Mouse (Mus musculus): ENCODE data around the gene Sfxn2.
"Not testable (repeated sequence)": the region's sequence is repeated elsewhere in the genome, so short reads cannot be mapped to it uniquely, and the experiment has no call there.

Gene Sfxn2

GRCm38 (mm10) chr19:46547565-46547964, 25.6 kb upstream of the Sfxn2 start:
- DNase-seq, result no peak

DNA sequence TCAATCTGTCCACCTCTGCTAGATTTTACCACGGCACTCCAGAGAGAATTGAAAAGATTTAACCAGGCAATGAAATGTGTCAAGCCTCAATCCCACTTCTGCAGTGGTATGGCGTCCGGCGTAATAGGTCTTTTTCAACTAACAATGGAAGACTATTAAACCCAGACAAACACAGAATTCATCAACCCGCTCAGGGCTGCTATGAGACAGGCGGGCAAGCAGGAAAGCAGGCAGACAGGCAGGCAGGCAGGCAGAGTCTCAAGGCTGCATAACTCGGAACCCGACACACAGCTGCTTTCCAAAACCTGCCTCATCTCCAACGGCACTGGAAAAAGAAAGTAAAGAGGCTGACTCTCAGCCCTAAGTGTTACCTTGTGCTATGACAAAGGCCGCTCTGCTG, 25.1 kb upstream of the Sfxn2 start:
- DNase-seq, result no peak

DNA sequence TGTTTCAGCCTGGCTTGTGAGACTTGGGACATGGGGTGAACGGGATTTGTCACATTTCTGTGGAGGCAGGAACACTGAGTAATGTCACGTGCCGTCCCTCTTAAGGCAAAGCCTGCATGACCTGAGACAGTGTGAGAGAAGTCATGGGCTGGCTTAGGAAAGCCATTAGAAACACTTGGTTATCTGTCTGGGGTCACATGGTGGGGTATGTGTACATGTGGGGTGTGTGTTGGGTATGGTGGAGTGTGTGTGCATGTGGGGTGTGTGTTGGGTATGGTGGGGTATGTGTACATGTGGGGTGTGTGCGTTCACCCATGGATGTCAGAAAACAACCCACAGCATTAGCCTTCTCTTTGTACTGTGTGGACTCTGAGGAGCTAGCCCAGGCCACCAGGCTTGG, 22.8 kb upstream of the Sfxn2 start:
- DNase-seq, result no peak

DNA sequence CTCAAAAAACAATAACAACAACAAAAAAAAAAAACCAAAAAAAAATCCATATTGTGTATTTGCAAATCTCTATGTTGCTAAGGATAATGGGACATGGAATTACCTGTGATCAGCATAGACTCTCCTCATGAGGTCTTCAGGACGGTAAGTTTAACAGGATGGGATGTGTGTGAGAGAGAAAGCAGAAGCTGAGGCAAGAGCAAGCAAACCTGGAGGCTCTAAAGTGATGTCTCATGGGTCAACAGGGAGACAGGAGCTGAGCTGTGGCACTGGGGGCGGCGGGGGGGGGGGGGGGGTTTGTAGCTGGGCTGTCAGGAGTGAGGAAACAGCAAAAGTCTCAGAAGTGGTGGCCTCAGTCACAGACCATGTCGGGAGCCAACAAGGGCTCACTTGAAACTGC, 20.7 kb upstream of the Sfxn2 start:
- no peak for DNase-seq

DNA sequence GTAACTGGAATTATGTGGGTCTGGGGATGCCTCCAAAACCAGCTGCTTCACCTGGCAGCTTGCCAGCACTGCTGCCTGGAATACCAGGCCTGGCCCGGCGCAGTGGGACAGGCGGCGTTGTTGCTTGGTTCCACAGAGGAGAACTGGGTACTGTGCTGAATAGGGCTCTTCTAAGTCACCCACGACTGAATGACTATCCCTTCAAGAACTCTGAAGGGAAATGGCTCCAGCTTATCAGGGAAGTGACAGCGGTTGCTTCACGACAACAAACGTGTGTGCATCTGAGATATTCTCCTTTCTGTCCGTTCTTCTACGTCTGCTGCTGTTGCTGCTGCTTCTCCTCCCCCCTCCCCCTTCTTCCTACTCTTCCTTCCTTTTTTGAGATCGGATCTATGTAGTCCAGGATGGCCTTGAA, 19.6 kb upstream of the Sfxn2 start:
- DNase-seq, result peak in 1 of 2 experiments; percentile 53

- DNase-seq, result no peak
Observed at GRCm38 (mm10) chr19:46558009-46558408, 15.2 kb upstream of the Sfxn2 start.

GRCm38 (mm10) chr19:46558631-46559030, 14.5 kb upstream of the Sfxn2 start:
- DNase-seq, result peak; percentile 75 to 83

DNA sequence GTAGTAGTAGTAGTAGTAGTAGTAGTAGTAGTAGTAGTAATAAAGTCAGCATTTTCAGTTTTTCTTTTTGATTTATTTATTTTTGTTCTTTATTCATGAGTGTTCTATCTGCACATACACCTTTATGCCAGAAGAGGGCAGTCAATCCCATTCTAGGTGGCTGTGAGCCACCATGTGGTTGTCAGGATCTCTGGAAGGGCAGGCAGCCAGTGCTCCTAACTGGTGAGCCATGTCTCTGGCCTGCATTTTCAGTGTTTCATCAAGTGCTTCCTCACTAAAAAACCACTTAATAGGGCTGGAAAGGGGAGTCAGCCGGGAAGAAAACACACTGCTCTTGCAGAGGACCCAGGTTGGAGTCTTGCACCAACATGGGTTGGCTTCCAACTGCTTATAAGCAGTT, 11.0 kb upstream of the Sfxn2 start:
- DNase-seq, result peak; percentile 77 to 83

DNA sequence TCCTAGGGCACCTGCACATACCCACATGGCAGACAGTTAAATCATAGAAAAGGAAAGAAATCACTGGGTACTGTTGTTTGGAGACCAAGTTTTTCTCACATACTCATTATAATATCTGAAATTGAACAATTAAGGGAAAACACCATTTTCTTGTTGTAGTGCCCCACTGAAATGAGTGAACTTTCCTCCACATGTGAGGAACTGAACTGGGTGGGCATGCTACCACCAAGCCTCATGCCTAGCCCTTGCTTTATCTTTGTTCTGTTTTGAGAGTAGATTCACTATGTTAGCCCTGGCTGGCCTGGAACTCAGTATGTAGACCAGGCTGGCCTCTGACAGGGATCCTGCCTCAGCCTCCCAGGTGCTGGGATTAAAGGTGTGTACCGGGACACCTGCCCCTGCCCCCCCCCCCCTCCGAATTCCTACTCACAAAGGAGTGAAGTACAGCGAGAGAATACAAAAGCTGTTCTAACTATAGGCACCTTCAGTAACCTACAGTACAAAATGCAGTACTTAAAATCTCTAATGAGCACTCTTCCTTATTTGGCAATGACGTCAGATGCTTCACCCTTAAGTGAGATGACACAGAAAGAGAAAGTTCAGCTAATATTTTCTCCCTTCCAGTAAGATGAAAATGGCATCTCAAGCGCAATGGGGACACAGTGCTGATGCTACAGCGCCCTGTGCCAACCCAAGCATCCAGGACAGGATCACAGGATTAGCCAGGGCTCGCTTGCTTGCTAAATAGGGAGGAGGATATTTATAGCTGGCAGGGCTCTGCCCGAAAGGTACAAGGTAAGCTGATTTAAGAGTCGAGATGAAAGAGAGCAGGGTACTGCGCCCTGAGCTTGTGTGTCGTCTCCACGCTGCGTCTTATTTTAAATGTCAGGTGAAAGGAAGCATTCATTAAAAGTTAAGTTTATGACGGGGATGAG, 10.3 kb upstream of the Sfxn2 start:
- peak; percentile 72 to 81 for DNase-seq

DNA sequence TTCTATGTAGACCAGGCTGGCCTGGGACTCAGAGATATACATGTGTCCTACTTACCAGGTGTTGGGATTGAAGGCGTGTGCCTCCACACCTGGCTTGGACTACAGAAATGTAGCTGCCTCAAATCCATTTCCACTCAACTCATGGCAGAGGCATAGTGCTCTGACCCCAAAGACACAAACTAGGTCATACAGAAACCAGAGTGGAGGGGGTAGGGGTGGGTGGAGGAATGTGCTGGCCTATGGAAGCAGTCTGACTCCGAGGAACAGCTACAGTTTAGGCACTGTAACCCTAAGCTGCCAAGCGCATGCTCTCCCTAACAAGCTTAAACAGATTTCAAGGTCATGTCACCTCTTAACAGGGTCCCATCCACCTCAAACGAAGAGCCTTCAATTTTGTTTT, 9.6 kb upstream of the Sfxn2 start:
- DNase-seq, result no peak

DNA sequence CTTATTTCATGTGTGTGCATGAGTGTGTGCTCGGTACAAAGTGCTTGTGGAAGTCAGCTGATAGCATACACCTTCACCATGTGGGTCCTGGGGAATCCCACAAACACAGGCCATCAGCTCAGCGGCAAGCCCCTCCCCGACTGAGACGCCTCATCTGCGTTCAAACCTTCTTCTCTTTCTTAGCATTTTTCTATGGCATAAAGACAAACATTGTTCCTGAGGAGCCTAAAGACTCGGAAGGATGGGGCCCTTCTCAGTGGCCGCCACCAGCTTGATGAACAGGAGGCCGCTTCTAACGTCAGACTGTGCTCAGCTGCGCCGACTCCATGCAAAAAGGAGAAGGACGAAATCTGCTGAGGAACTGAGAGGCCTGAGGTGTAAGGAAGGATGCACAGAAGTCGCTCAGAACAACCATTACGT, 9.1 kb upstream of the Sfxn2 start:
- peak; percentile 29 to 39 for DNase-seq

DNA sequence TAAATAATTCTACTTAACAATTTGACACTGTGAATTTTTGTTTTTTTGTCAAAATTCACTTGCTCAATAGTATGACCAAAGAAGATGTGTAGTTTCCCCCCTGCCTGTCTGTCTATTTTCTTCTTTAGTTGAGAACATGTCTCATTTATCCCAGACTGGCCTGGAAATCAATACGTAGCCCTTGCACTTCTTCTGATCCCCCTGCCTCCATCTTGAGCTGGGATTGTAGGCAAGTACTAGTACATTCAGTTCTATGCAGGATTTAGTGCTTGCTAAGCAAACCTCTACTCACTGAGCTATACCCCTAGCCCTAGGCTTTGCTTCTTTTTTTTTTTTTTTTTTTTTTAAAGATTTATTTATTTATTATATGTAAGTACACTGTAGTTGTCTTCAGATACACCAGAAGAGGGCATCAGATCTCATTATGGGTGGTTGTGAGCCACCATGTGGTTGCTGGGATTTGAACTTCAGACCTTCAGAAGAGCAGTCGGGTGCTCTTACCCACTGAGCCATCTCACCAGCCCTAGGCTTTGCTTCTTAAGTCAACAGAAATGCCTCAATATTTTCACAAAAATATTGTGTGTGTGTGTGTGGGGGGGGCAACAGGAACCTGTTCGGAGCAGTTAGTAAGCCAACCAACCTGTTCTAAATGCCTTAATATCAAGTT, 1.8 kb upstream of the Sfxn2 start:
- DNase-seq, result not testable (repeated sequence)

GRCm38 (mm10) chr19:46571878-46572244, 1.3 kb upstream of the Sfxn2 start:
- peak; percentile 27 to 30 for DNase-seq

GRCm38 (mm10) chr19:46572548-46572947, 617 bp upstream of the Sfxn2 start:
- DNase-seq, result no peak

DNA sequence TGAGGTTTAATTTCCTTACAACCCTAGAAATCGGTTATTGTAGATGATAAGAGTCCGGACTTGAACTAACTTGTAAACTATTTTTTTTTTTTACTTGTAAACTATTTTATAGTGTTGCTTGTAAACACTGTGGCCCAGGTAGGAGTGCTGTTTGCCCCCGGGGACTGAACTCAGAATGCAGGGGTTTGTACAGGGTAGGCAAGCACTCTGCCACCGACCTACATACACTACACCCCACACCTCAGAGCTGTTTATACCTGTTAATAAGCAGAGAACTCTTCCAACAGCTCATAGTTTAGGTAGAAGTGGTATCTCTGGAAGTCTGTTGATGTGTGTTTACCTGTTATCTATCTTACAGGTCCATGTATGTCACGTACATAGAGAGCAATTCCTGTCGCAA, 825 bp downstream of the Sfxn2 start:
- DNase-seq, result no peak

DNA sequence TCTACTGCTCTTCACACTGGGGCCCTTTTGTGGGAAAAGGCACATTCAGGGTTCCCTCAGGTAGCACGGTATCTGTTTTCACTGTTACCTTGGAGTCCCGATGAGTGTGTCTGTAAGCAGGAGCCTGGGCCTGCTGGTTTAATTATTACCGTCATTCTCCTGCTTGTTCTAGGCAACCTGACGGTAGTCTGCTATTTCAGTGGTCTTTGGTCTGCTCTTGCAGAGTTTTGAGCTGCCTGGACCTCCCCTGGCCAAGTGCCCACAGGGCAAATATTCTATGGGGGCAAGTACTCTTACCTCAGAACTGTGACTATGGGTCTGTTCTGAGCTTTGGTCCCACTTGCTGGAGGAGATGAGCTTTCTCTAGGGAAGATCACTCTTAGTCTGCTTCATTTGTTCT, 2.0 kb downstream of the Sfxn2 start:
- no peak for DNase-seq

DNA sequence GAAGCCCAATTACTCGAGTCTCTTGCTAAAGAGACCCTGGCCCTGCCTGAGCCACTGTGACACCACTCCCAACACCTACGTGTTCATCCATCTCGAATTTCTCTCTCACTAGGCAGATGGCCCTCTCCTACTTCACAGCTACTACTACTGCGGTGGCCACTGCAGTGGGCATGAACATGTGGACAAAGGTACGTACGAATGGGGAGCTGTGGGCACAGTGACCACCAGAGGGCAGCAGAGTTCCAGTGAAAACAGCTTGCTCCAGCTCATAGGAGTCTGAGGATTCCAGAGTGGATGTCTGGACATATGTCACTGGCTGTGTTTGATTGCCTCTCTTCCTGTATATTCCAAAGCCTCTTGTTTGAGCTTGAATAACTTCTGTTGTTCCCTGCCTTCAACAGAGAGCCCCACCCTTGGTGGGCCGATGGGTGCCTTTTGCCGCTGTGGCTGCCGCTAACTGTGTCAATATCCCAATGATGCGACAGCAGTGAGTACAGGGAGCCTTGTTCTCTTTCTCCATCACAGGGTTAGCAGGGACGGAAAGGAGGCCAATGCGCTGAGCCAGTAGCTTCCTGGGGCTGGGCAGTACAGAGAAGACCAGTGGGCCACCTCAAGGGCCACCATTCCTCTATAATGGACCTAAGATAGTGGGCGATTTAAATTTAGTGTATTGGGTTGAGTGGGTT, 14.8 kb downstream of the Sfxn2 start:
- DNase-seq, result peak; percentile 88 to 94

DNA sequence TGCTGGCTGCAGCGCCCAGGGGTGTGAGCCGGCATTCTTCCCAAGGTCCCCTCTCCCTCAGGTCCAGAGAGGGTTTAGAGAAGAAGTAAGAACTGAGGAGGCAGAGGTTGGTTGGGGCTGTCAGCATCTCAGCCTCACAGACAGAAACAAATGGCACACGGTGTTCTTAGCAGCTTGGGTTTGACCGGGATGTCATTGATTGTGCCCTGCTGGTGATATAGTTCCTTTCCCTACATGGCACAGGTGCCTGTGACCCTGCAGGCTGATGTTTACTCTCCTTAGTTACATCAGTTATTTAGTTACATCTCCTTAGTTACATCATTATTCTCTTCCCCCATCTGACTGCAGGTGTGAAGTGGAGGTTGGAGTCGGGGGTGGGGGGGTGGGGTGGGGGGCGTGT, 18.4 kb downstream of the Sfxn2 start:
- DNase-seq, result no peak

DNA sequence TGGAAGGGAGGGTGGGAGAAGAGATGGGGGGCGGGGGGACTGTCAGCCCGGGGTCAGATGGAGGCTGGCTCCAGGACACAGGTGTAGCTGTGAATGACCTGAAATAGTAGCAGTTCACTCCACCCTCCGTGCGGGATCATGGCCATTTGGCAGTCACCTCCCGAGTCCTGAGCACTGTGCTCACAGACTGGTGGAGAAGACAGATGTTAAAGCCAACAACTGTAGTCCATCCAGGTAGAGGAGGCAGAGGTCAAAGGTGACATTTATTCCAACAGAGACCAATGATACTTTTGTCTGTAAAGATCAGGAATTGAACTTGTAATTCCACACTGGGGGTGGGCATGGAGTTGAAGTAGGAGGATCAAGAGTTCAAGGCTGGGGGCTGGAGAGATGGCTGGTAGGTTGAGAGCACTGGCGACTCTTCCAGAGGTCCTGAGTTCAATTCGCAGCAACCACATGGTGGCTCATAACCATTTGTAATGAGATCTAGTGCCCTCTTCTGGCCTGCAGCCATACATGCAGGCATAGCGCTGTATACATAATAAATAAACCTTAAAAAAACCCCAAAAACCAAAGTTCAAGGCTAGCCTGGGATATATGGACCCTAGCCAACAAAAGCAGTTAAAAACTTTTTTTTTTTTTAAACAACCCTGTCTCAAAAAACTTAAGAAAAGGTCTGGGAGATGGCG, 19.7 kb downstream of the Sfxn2 start:
- DNase-seq, result no peak

DNA sequence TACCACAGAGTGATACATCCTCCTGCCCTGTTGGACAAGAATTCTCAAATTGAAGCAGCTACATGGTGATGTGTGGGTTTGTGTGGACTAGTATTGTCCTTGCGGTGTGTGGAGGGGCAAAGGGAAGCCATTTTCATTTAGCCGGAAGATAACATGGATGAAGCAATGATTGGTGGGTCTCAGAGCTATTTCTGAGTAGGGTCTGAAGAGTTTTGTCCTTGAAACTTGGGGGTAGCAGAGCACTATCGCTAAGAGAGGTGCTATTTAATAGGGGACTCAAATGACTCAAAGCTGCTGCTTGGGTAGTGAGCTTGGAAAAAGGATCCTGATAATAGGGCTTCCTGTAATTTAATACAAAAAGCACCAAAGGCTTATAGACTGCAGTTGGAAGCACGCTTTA, 25.0 kb downstream of the Sfxn2 start:
- DNase-seq, result no peak

DNA sequence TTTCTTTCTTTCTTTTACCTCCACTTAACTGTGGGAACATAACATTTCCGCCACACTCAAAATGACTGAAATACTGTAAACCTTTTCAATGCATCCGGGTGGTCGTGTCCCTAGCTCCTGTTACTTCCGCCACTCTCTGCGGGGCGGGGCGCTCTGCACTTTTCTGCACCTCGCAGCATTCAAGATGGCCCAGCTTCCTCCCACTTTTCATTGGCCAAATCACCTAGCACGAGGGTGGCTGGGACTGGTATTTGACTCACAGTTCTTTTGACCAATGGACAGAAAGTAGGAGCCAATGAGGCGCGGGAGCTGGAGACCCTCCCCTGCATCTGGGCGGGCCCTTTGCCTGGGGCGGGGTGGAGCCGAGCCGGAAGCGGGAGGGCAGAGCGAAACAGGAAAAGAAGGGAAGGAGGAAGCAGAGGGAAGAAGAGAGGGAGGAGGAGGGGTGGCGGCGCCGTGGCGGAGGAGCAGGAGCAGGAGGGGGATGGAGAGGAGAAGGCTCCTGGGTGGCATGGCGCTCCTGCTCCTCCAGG, 25.6 kb downstream of the Sfxn2 start, which contains the start of gene Wbp1l:
Gene Wbp1l (plus strand): TSS at position 365 of the 533 bp plus-strand sequence.
- peak; percentile 92 to 94 for DNase-seq

Measured in cerebellum, postnatal 25 days (tissue).